Mouse (Mus musculus) kidney, embryonic 15.5 days (tissue): ENCODE results near the gene Zfp652. TPM values are rescaled to one million over a fixed set of nuclear protein-coding genes. Genes with fewer than 3 reads are reported as not detected.

Experiments used
- ATAC-seq: fragments of 200-750 bp; cut with Nextera tagmentation; replicated peaks from 2 replicates; pipeline ENCODE4 v1.8.0; 2017; ENCODE audit warnings: moderate TSS enrichment; ENCODE audit not compliant: low FRiP score
- H3K27ac ChIP-seq: fragments of 300-500 bp; sonication (generic); 2 replicates; pipeline ENCODE4 v1.5.1; 2015; ENCODE audit warnings: mild to moderate bottlenecking, inconsistent platforms
- H3K27me3 ChIP-seq: fragments of 300-500 bp; sonication (generic); 2 replicates; pipeline ENCODE4 v1.6.1; 2015; ENCODE audit warnings: inconsistent platforms
- H3K36me3 ChIP-seq: fragments of 300-500 bp; sonication (generic); 2 replicates; pipeline ENCODE4 v1.6.1; 2015; ENCODE audit warnings: inconsistent platforms
- H3K4me1 ChIP-seq: fragments of 300-500 bp; sonication (generic); 2 replicates; pipeline ENCODE4 v1.6.1; 2015; ENCODE audit warnings: inconsistent platforms
- H3K4me2 ChIP-seq: fragments of 300-500 bp; sonication (generic); 2 replicates; pipeline ENCODE4 v1.6.1; 2015; ENCODE audit warnings: moderate library complexity, mild to moderate bottlenecking, inconsistent platforms
- H3K4me3 ChIP-seq: fragments of 300-500 bp; sonication (generic); replicated peaks from 2 replicates; pipeline ENCODE4 v1.5.1; 2015; ENCODE audit warnings: mild to moderate bottlenecking, inconsistent platforms
- H3K9ac ChIP-seq: fragments of 300-500 bp; sonication (generic); 2 replicates; pipeline ENCODE4 v1.6.1; 2015; ENCODE audit warnings: mild to moderate bottlenecking, inconsistent platforms
- H3K9me3 ChIP-seq: fragments of 300-500 bp; sonication (generic); replicated peaks from 2 replicates; pipeline ENCODE4 v1.6.1; 2016; ENCODE audit warnings: inconsistent platforms
- WGBS: fragments of 180-500 bp; shearing (Covaris S2); methylation state at CpG from one replicate; pipeline ENCODE4 v1.1.7; 2015; ENCODE audit warnings: mixed read lengths; 5-methylcytosine and 5-hydroxymethylcytosine counted together
- polyA plus RNA-seq: library from polyadenylated mRNA; unstranded; fragments of >200 nt; fragmentation: Nextera tagmentation; extraction: Ambion mirVana; gene quantifications from 2 replicates; pipeline ENCODE4 v1.2.1, GENCODE M21; 2015

Zfp652 gene
- polyA plus RNA-seq, 1 experiment from 2014 or later: 22.3 TPM

- Histone ChIP-seq H3K4me1 (peaks cover 14% of the 10 kb centered on the region), H3K36me3 (no peaks in the 10 kb centered on the region), H3K9me3 (no peaks in the 10 kb centered on the region), H3K4me2 (no peak overlapping the region), H3K9ac (no peak overlapping the region), H3K27me3 (peaks cover 17% of the 10 kb centered on the region), H3K27ac (no peak overlapping the region), H3K4me3 (no peak overlapping the region)
- no peak for ATAC-seq
- WGBS: 92% methylated on average over 8 of the region's 8 CpGs
Observed at GRCm38 (mm10) chr11:95792950-95793509, 80.6 kb downstream of the Zfp652 start.

GRCm38 (mm10) chr11:95794201-95794600 is 81.7 kb downstream of the Zfp652 start:
- H3K27ac ChIP-seq: no peak overlapping the region
- no peak overlapping the region for H3K9ac ChIP-seq
- no peaks in the 10 kb centered on the region for H3K36me3 ChIP-seq
- no peak overlapping the region for H3K4me2 ChIP-seq
- ATAC-seq: no peak
- no peak overlapping the region for H3K4me3 ChIP-seq
- peaks cover 14% of the 10 kb centered on the region for H3K4me1 ChIP-seq
- 48% methylated on average over 5 of the region's 5 CpGs for WGBS
- H3K9me3 ChIP-seq: no peaks in the 10 kb centered on the region
- H3K27me3 ChIP-seq: peaks cover 22% of the 10 kb centered on the region

GRCm38 (mm10) chr11:95795582-95795981 is 83.1 kb downstream of the Zfp652 start:
- Histone ChIP-seq H3K4me1 (peaks cover 14% of the 10 kb centered on the region), H3K27me3 (peaks cover 22% of the 10 kb centered on the region), H3K27ac (no peak overlapping the region), H3K9me3 (no peaks in the 10 kb centered on the region), H3K9ac (no peak overlapping the region), H3K36me3 (no peaks in the 10 kb centered on the region), H3K4me3 (no peak overlapping the region), H3K4me2 (no peak overlapping the region)
- 58% methylated on average over 5 of the region's 5 CpGs for WGBS
- no peak for ATAC-seq

GRCm38 (mm10) chr11:95805010-95805409 is 92.5 kb downstream of the Zfp652 start:
- no peak overlapping the region for H3K4me2 ChIP-seq
- WGBS: 67% methylated on average over 5 of the region's 5 CpGs
- 0 out of 2 replicates have a peak, but pooled peaks cover 5% of the 10 kb centered on the region for H3K9me3 ChIP-seq
- no peak overlapping the region for H3K4me3 ChIP-seq
- no peak overlapping the region for H3K9ac ChIP-seq
- H3K27ac ChIP-seq: no peak overlapping the region
- H3K4me1 ChIP-seq: 0 out of 2 replicates have a peak, but pooled peaks cover 5% of the 10 kb centered on the region
- no peaks in the 10 kb centered on the region for H3K36me3 ChIP-seq
- ATAC-seq: no peak
- H3K27me3 ChIP-seq: no peaks in the 10 kb centered on the region

GRCm38 (mm10) chr11:95805527-95805926 is 93.1 kb downstream of the Zfp652 start:
- Histone ChIP-seq H3K9ac (no peak overlapping the region), H3K36me3 (no peaks in the 10 kb centered on the region), H3K4me3 (no peak overlapping the region), H3K27ac (no peak overlapping the region), H3K27me3 (no peaks in the 10 kb centered on the region), H3K4me2 (no peak overlapping the region), H3K9me3 (0 out of 2 replicates have a peak, but pooled peaks cover 5% of the 10 kb centered on the region), H3K4me1 (0 out of 2 replicates have a peak, but pooled peaks cover 5% of the 10 kb centered on the region)
- WGBS: 28% methylated on average over 3 of the region's 3 CpGs
- peak; percentile 69; the same call in 1 of the 2 replicates for ATAC-seq

- WGBS: 97% methylated on average over 5 of the region's 5 CpGs
- Histone ChIP-seq H3K9ac (no peak overlapping the region), H3K9me3 (0 out of 2 replicates have a peak, but pooled peaks cover 5% of the 10 kb centered on the region), H3K4me2 (no peak overlapping the region), H3K27ac (no peak overlapping the region), H3K36me3 (no peaks in the 10 kb centered on the region), H3K27me3 (no peaks in the 10 kb centered on the region), H3K4me1 (0 out of 2 replicates have a peak, but pooled peaks cover 5% of the 10 kb centered on the region), H3K4me3 (no peak overlapping the region)
- no peak for ATAC-seq
Observed at GRCm38 (mm10) chr11:95807884-95808283, 95.4 kb downstream of the Zfp652 start.

GRCm38 (mm10) chr11:95808448-95809011 is 96.1 kb downstream of the Zfp652 start:
- 66% methylated on average over 5 of the region's 5 CpGs for WGBS
- no peak overlapping the region for H3K4me3 ChIP-seq
- H3K9me3 ChIP-seq: 0 out of 2 replicates have a peak, but pooled peaks cover 5% of the 10 kb centered on the region
- H3K4me2 ChIP-seq: no peak overlapping the region
- ATAC-seq: peak; percentile 86; the same call in 1 of the 2 replicates
- no peak overlapping the region for H3K9ac ChIP-seq
- H3K36me3 ChIP-seq: no peaks in the 10 kb centered on the region
- H3K4me1 ChIP-seq: 0 out of 2 replicates have a peak, but pooled peaks cover 5% of the 10 kb centered on the region
- no peak overlapping the region for H3K27ac ChIP-seq
- H3K27me3 ChIP-seq: no peaks in the 10 kb centered on the region

- ATAC-seq: no peak
- no peak overlapping the region for H3K4me3 ChIP-seq
- 50% methylated on average over 5 of the region's 5 CpGs for WGBS
Observed at GRCm38 (mm10) chr11:95809603-95810002, 97.1 kb downstream of the Zfp652 start.

GRCm38 (mm10) chr11:95810828-95811227 is 98.4 kb downstream of the Zfp652 start:
- Histone ChIP-seq H3K9me3 (0 out of 2 replicates have a peak, but pooled peaks cover 5% of the 10 kb centered on the region), H3K4me1 (no peaks in the 10 kb centered on the region), H3K27ac (no peak overlapping the region), H3K27me3 (no peaks in the 10 kb centered on the region), H3K4me3 (no peak overlapping the region), H3K36me3 (no peaks in the 10 kb centered on the region), H3K4me2 (no peak overlapping the region), H3K9ac (no peak overlapping the region)
- WGBS: 58% methylated on average over 7 of the region's 7 CpGs
- ATAC-seq: no peak

More at GRCm38 (mm10) chr11:95809603-95810002, 97.1 kb downstream of the Zfp652 start:
- H3K4me1 ChIP-seq: 0 out of 2 replicates have a peak, but pooled peaks cover 5% of the 10 kb centered on the region
- H3K9me3 ChIP-seq: 0 out of 2 replicates have a peak, but pooled peaks cover 5% of the 10 kb centered on the region
- no peaks in the 10 kb centered on the region for H3K36me3 ChIP-seq
- no peak overlapping the region for H3K9ac ChIP-seq
- no peaks in the 10 kb centered on the region for H3K27me3 ChIP-seq
- H3K27ac ChIP-seq: no peak overlapping the region
- no peak overlapping the region for H3K4me2 ChIP-seq

GRCm38 (mm10) chr11:95811741-95812140 is 99.3 kb downstream of the Zfp652 start:
- Histone ChIP-seq H3K9ac (no peak overlapping the region), H3K4me1 (no peaks in the 10 kb centered on the region), H3K9me3 (0 out of 2 replicates have a peak, but pooled peaks cover 5% of the 10 kb centered on the region), H3K27me3 (no peaks in the 10 kb centered on the region), H3K4me3 (no peak overlapping the region), H3K27ac (no peak overlapping the region), H3K4me2 (no peak overlapping the region), H3K36me3 (no peaks in the 10 kb centered on the region)
- no peak for ATAC-seq
- 84% methylated on average over 6 of the region's 6 CpGs for WGBS

GRCm38 (mm10) chr11:95812224-95812623 is 99.8 kb downstream of the Zfp652 start:
- no peak overlapping the region for H3K27ac ChIP-seq
- ATAC-seq: no peak
- no peak overlapping the region for H3K9ac ChIP-seq
- no peak overlapping the region for H3K4me3 ChIP-seq
- no peaks in the 10 kb centered on the region for H3K36me3 ChIP-seq
- H3K4me2 ChIP-seq: no peak overlapping the region
- 79% methylated on average over 4 of the region's 4 CpGs for WGBS
- 0 out of 2 replicates have a peak, but pooled peaks cover 5% of the 10 kb centered on the region for H3K9me3 ChIP-seq
- H3K27me3 ChIP-seq: no peaks in the 10 kb centered on the region
- no peaks in the 10 kb centered on the region for H3K4me1 ChIP-seq

GRCm38 (mm10) chr11:95814101-95814500 is 101.6 kb downstream of the Zfp652 start:
- H3K4me2 ChIP-seq: no peak overlapping the region
- no peak overlapping the region for H3K9ac ChIP-seq
- no peaks in the 10 kb centered on the region for H3K9me3 ChIP-seq
- 87% methylated on average over 2 of the region's 2 CpGs for WGBS
- no peaks in the 10 kb centered on the region for H3K4me1 ChIP-seq
- no peak overlapping the region for H3K27ac ChIP-seq
- H3K27me3 ChIP-seq: no peaks in the 10 kb centered on the region
- no peaks in the 10 kb centered on the region for H3K36me3 ChIP-seq
- no peak for ATAC-seq
- no peak overlapping the region for H3K4me3 ChIP-seq
